Mouse (Mus musculus) ES-Bruce4 (cell line): ENCODE measurements around the gene Dcaf12.

Source experiments
- CTCF ChIP-seq: IDR thresholded peaks from one replicate; pipeline ENCODE4 v1.8.1; 2011; ENCODE audit warnings: low read depth, low read length
- POLR2A ChIP-seq: IDR thresholded peaks from one replicate; pipeline ENCODE4 v1.8.1; 2011; ENCODE audit warnings: low read length; ENCODE audit not compliant: insufficient read depth

GRCm38 (mm10) chr4:41289802-41290201 is 24.9 kb downstream of the Dcaf12 start:
- TF ChIP-seq CTCF = no peak
- no peak for TF ChIP-seq POLR2A
